Mouse (Mus musculus) kidney, adult 2 months (tissue): Measurements from ENCODE around the gene Pafah1b2.

Experiments
- CTCF ChIP-seq: fragments of 200-500 bp; conservative IDR thresholded peaks from 2 replicates; pipeline ENCODE4 v1.5.1; 2011; ENCODE audit warnings: low read depth, mild to moderate bottlenecking, control low read depth, low read length, moderate library complexity, mixed read lengths; ENCODE audit not compliant: insufficient read depth, insufficient read length
- POLR2A ChIP-seq: fragments of 200-500 bp; IDR thresholded peaks from one replicate; pipeline ENCODE4 v1.6.1; 2011; ENCODE audit warnings: low read depth, low read length, control low read depth

- TF ChIP-seq CTCF (no peak), POLR2A (no peak)
Observed at GRCm38 (mm10) chr9:45999009-45999408, 13.5 kb downstream of the Pafah1b2 start.
